Mouse (Mus musculus) G1E (cell line): ENCODE data around the gene Trim63. TPM values are rescaled to one million over a fixed set of nuclear protein-coding genes. Genes with fewer than 3 reads are reported as not detected.

Experiments used
- ATAC-seq: 2 replicates; pipeline ENCODE4 v1.8.0; 2016; ENCODE audit warnings: mild to moderate bottlenecking; ENCODE audit not compliant: insufficient number of reproducible peaks, poor library complexity, low FRiP score, severe bottlenecking; ENCODE audit errors: extremely low read depth
- DNase-seq: peaks from one replicate; pipeline ENCODE4 v3.0.0; 2012; ENCODE audit warnings: low spot score
- H3K27me3 ChIP-seq: 2 replicates; pipeline ENCODE4 v1.6.1; 2012; ENCODE audit warnings: mild to moderate bottlenecking, low read length, inconsistent platforms; ENCODE audit not compliant: insufficient read depth
- H3K36me3 ChIP-seq: replicated peaks from 2 replicates; pipeline ENCODE3; 2012; ENCODE audit warnings: mild to moderate bottlenecking, inconsistent platforms
- H3K4me1 ChIP-seq: 2 replicates; pipeline ENCODE4 v1.6.1; 2012; ENCODE audit warnings: low read depth, low read length, inconsistent platforms, mixed read lengths; ENCODE audit not compliant: insufficient read depth
- H3K4me3 ChIP-seq: 2 replicates; pipeline ENCODE4 v1.5.1; 2012; ENCODE audit warnings: low read depth, mild to moderate bottlenecking, inconsistent platforms, low read length, moderate library complexity, mixed read lengths
- H3K9me3 ChIP-seq: replicated peaks from 2 replicates; pipeline ENCODE4 v1.6.1; 2012; ENCODE audit warnings: inconsistent platforms
- CTCF ChIP-seq: IDR thresholded peaks from 2 replicates; pipeline ENCODE4 v1.5.1; 2012; ENCODE audit warnings: low read depth, low read length, inconsistent platforms, mixed read lengths
- GATA1 ChIP-seq: IDR thresholded peaks from 2 replicates; pipeline ENCODE4 v1.6.1; 2012; ENCODE audit warnings: borderline replicate concordance, low read length, inconsistent platforms, mixed read lengths
- GATA2 ChIP-seq: IDR thresholded peaks from 2 replicates; pipeline ENCODE4 v1.6.1; 2012; ENCODE audit warnings: low read depth, low read length, inconsistent platforms, borderline replicate concordance
- POLR2AphosphoS5 ChIP-seq: IDR thresholded peaks from 2 replicates; pipeline ENCODE4 v1.6.1; 2012; ENCODE audit warnings: low read depth, low read length, inconsistent platforms; ENCODE audit not compliant: insufficient replicate concordance
- TAL1 ChIP-seq: conservative IDR thresholded peaks from 2 replicates; pipeline ENCODE4 v1.6.1; 2012; ENCODE audit warnings: low read depth, low read length, inconsistent platforms, mixed read lengths
- polyA plus RNA-seq: library from polyadenylated mRNA; stranded (reverse); fragments of >175 nt; gene quantifications from 2 replicates; pipeline ENCODE4 v1.2.3, GENCODE M21; 2012
- total RNA-seq, 2 experiments: library from RNA; stranded (forward) in 1 of 2; stranded (reverse) in 1 of 2; fragments of 200-1000 nt in 1 of 2; fragments of >200 nt in 1 of 2; fragmentation: Nextera tagmentation in 1 of 2; gene quantifications; 2 replicates each; pipeline ENCODE4 v1.2.3; 2014 to 2017

The Trim63 gene
- total and polyA plus RNA-seq, 3 experiments, result not detected

DNA sequence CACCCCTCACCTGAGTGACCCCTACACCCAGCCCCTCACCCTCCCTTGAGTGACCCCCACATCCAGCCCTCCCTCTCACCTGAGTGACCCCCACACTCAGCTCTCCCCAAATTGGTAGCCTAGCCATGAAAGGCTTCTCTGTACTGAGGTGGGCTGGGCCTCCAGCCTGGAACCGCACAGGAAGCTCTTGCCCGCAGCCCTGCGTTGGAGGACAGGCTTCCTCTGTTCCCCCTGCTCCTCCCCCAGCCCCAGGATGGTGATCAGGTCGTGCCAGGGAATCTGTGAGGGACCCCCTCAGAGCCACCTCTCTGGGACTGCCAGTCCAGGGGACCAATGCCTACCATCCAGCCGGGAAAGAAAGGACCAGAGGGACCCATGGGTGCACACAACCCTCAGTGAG is 50.4 kb downstream of the Trim63 start:
- no peak for TF ChIP-seq TAL1
- no peak for TF ChIP-seq GATA1
- TF ChIP-seq CTCF, result no peak
- no peak for TF ChIP-seq GATA2
- no peak for TF ChIP-seq POLR2AphosphoS5
- H3K4me1 ChIP-seq, result no peaks in the 10 kb centered on the region
- peaks cover 74% of the 10 kb centered on the region for H3K27me3 ChIP-seq
- no peaks in the 10 kb centered on the region for H3K9me3 ChIP-seq
- no peak for ATAC-seq
- no peak overlapping the region for H3K4me3 ChIP-seq
- DNase-seq, result no peak
- no peaks in the 10 kb centered on the region for H3K36me3 ChIP-seq

DNA sequence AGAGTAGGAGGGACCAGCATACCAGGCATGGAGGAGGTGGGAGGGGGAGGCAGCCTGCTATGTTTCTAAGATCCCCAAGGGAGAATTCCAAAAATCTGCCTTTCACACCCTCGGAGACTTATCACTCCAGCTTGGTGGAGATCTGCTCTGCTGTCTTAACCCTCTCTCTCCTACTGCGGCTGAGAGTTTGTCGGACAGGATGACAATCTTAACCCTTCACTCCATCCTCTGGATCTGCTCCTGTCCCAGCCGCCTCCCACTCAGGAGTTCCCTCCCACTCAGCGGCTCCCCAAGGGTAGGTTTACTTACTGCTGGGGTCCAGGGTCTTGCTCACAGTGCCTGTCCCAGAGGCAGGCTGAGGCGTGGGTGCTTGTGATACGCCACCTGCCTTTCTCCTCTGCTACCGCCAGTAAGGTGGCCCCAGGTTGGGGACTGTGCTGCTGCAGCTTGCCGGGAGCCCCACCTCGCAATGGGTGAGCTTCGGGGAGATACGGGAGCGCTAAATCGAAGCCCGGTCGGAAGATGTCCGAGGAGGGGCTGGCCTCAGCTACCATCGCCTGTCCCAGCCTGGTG is 55.8 kb downstream of the Trim63 start:
- H3K36me3 ChIP-seq, result no peaks in the 10 kb centered on the region
- no peak overlapping the region for H3K4me3 ChIP-seq
- no peak for ATAC-seq
- no peaks in the 10 kb centered on the region for H3K9me3 ChIP-seq
- no peak for TF ChIP-seq GATA2
- TF ChIP-seq GATA1, result no peak
- no peak for TF ChIP-seq CTCF
- no peak for TF ChIP-seq POLR2AphosphoS5
- TF ChIP-seq TAL1, result no peak
- DNase-seq, result no peak
- peaks cover 22% of the 10 kb centered on the region for H3K4me1 ChIP-seq
- H3K27me3 ChIP-seq, result peaks cover 67% of the 10 kb centered on the region

DNA sequence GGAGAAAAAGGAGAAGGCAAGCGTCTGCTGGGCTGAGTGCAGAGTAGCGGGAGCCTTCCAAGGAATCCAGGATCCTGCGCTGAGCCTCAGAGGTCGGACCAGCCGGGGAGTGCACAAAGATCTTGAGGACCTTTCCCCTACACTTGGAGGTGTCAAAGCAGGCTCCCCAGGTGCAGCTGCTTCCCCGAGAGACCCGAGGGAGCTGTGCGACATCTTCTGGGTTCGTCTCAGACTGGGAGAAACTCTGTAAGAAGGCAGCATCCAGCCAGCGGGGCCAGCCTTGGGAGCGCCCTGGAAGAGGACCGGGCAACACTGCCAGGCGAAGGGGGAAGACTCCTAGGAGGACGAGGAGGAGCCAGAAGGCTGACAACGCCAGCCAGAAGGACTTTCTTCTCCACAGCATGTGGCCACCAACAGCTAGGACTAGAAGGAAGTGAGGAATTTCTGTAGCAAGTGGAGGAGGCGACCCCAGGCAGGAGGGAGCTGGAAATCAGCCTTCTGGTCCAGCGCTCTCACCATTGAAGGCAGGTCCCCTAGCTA is 56.5 kb downstream of the Trim63 start:
- H3K4me1 ChIP-seq, result peaks cover 22% of the 10 kb centered on the region
- H3K27me3 ChIP-seq, result peaks cover 67% of the 10 kb centered on the region
- no peaks in the 10 kb centered on the region for H3K9me3 ChIP-seq
- ATAC-seq (no peak), DNase-seq (no peak)
- no peak overlapping the region for H3K4me3 ChIP-seq
- H3K36me3 ChIP-seq, result no peaks in the 10 kb centered on the region
- no peak for TF ChIP-seq POLR2AphosphoS5
- no peak for TF ChIP-seq CTCF
- TF ChIP-seq TAL1, result no peak
- no peak for TF ChIP-seq GATA2
- TF ChIP-seq GATA1, result no peak

DNA sequence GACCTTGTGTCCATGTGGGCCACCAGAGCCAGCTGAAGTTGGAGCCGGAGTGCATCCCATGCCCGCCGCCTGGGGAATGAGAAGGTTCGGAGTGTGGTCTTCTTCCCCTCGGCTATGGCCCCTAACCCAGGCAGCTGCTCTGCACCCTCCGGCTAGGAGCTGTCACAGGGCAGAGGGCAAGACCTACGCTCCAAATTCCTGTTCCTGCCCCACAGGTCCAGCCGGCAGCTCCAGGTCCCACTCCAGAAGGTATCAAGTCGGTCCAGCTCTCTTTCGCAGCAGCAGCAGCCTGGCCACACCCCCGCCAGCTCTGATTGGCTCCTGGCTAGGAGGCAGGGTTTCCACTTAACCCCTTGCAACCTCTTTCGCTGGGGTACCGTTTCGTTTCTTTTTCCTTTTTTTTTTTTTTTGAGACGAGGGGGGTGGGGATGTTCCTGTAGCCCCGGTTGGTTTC is 57.4 kb downstream of the Trim63 start:
- Histone ChIP-seq H3K27me3 (peaks cover 66% of the 10 kb centered on the region), H3K4me1 (peaks cover 22% of the 10 kb centered on the region), H3K4me3 (peak overlapping the region; percentile 60; the same call in 1 of the 2 replicates), H3K9me3 (no peaks in the 10 kb centered on the region), H3K36me3 (no peaks in the 10 kb centered on the region)
- DNase-seq (peak; percentile 92), ATAC-seq (peak; percentile 40)
- no peak for TF ChIP-seq POLR2AphosphoS5
- TF ChIP-seq TAL1, result no peak
- TF ChIP-seq GATA1, result no peak
- TF ChIP-seq CTCF, result no peak
- no peak for TF ChIP-seq GATA2

DNA sequence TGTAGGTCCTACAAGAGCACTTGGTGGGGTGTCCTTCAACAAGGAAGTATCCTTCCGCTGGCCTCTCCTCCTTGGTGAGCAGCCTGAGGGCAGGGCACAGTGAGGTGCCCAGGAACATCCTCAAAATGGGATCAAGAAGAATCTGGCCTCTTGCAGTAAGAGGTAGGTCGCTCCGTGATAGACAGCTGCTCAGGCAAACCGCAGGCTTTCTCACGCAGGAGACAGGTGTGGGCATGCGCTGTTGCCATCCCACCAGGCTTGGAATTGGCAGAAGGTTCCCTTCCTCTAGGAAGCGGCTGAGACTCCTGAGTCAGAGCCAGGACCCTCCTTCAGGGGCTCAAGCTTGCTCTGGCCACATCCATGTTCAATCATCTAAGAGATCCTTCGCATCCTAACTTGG is 58.4 kb downstream of the Trim63 start:
- peaks cover 22% of the 10 kb centered on the region for H3K4me1 ChIP-seq
- H3K27me3 ChIP-seq, result peaks cover 64% of the 10 kb centered on the region
- DNase-seq (no peak), ATAC-seq (no peak)
- H3K9me3 ChIP-seq, result no peaks in the 10 kb centered on the region
- TF ChIP-seq GATA1, result no peak
- no peak for TF ChIP-seq GATA2
- TF ChIP-seq POLR2AphosphoS5, result no peak
- TF ChIP-seq TAL1, result no peak
- no peak for TF ChIP-seq CTCF
- H3K36me3 ChIP-seq, result no peaks in the 10 kb centered on the region
- H3K4me3 ChIP-seq, result no peak overlapping the region

DNA sequence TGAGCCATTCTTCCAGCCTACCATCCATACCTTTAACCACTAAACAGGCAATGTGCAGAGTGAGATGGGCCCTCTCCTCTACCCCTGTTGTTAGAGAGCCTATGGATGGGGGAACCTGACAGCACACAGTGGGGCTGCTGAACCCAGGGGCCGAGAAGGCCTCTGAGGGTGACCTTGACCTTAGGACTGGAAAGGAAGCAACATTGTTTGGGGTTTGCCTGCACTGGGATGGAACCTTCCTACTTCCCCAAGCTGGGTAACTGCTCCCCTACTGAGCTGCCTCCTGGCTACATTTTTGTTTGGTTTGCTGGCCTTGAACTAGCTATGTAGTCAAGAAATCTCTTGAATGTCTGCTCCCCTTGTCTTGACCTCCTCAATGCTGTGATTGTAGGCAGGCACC is 59.4 kb downstream of the Trim63 start:
- DNase-seq (no peak), ATAC-seq (no peak)
- H3K4me1 ChIP-seq, result peaks cover 22% of the 10 kb centered on the region
- no peak overlapping the region for H3K4me3 ChIP-seq
- TF ChIP-seq TAL1 (no peak), CTCF (no peak), POLR2AphosphoS5 (no peak), GATA1 (no peak), GATA2 (no peak)
- peaks cover 59% of the 10 kb centered on the region for H3K27me3 ChIP-seq
- no peaks in the 10 kb centered on the region for H3K9me3 ChIP-seq
- H3K36me3 ChIP-seq, result no peaks in the 10 kb centered on the region
